Mouse (Mus musculus) urinary bladder, postnatal 25 days (tissue): ENCODE results near the gene Bmf.
A peak's percentile ranks its signal among the peaks of the same experiment; 100 is the strongest.

ENCODE experiments used
- DNase-seq: peaks from one replicate; pipeline ENCODE4 v3.0.0; 2022; ENCODE audit warnings: low spot score

Gene Bmf

GRCm38 (mm10) chr2:118512418-118513377 lies 36.8 kb downstream of the Bmf start:
- no peak for DNase-seq

- no peak for DNase-seq
These were observed 37.6 kb downstream of the Bmf start for GRCm38 (mm10) chr2:118511779-118512417.

- peak; percentile 55 for DNase-seq
These were observed 38.8 kb downstream of the Bmf start for GRCm38 (mm10) chr2:118510447-118511310.

DNA sequence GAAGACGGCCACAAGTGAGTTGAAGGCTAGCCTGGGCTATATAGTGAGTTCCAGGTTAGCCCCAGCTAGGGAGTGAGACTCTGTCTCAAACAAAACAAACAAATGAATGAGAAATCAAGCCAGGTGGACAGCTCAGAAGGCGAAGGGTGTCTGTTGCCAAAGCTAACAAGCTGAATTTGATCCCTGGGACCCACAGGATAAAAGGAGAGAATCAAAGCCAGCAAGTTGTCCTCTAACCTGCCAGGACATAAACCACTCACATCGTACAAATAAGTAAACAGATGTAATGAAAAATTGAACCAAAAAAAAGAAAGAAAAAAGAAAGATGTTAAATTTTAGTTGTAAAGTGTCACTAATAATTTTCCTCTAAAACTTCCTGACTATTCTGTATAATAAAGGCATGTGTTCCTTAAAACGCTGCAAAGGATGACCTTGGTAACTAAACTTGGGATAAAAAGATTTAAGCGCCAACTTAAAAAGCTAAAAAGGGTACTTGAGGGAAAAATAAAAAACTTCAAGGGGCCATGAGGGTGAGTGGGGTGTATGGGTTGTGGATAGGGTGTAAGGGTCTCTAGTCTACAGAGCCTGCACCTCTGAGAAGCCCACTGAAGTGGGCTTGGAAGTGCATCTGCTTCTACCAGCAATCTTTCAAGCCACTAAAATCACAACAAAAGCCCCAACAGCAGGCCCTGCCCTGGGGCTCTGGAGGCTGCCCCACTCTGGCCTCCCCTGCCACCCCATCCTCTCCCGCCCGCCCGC lies 39.6 kb downstream of the Bmf start:
- DNase-seq = no peak

DNA sequence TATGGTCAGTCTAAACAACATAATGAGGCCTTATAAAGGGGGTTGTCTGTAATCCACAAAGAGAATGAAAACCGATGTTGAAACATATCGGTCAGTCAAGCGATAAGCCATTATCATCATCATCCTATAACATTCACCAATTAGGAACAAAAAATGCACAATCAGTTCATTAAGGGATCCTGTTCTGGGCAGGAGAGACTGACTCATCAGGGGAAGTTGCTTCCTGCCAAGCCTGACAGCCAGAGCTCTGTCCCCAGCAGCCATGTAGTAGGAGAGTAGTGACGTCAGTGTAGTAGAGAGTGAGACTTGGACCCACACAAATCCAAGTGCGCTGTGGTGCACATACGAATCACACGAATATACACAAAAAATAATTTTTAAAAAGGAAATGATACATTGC lies 42.4 kb downstream of the Bmf start:
- DNase-seq = no peak

DNA sequence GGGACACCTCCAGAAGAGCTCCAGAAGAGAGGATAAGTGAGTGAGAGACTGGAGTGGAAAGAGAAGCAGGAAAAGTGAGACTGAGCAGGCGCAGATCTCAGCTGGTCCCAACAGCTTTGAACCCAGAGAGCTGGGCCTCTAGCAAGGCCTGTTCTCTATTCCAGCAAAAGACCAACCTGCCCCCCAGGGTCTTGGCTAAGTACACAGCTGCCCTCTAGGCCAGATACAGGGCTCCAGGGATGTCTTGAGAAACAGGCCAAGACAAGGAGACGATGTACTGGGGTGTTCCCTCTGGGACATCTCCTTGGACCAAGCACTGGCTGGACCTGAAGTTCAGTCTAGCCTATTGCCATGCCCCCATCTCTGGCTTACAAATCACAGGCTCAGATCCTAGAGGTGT lies 49.3 kb downstream of the Bmf start:
- no peak for DNase-seq

GRCm38 (mm10) chr2:118499135-118499961 lies 50.1 kb downstream of the Bmf start:
- DNase-seq = no peak

GRCm38 (mm10) chr2:118498476-118498875 lies 51.0 kb downstream of the Bmf start:
- no peak for DNase-seq

- no peak for DNase-seq
These were observed 51.6 kb downstream of the Bmf start for GRCm38 (mm10) chr2:118497890-118498289.

- no peak for DNase-seq
These were observed 54.5 kb downstream of the Bmf start for GRCm38 (mm10) chr2:118495024-118495423.

DNA sequence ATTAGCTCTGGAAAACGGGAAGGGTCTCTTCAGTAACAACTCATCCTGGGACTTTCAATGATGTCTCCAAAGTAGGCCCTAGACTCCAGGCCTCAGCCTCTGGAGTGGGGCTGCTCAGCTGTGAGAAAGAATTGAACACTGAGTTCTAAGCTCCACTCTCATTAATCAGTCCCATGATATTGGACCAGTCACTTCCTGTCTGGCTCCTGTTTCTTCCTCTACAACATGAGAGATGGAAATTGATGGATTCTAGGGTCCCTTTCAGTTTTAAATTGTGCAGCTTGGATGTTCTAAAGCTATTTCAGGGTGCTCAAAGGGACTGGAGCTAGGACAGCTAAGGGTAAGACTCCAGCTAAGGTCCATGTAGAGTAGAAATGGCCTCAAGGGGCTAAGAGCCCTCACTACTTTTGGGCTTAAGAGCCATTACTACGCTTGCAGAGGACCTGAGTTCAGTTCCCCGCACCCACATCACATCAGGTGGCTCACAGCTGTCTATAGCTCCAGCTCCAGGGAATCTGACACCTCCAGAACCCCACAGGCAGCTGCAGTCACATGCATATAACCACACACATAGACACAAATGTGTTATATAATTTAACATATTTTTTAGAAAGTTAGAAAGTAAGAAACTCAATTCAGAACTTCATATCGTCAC lies 57.6 kb downstream of the Bmf start:
- DNase-seq = no peak

- DNase-seq = no peak
These were observed 58.2 kb downstream of the Bmf start for GRCm38 (mm10) chr2:118491281-118491731.

- peak; percentile 64 for DNase-seq
These were observed 59.0 kb downstream of the Bmf start for GRCm38 (mm10) chr2:118490241-118491091.

DNA sequence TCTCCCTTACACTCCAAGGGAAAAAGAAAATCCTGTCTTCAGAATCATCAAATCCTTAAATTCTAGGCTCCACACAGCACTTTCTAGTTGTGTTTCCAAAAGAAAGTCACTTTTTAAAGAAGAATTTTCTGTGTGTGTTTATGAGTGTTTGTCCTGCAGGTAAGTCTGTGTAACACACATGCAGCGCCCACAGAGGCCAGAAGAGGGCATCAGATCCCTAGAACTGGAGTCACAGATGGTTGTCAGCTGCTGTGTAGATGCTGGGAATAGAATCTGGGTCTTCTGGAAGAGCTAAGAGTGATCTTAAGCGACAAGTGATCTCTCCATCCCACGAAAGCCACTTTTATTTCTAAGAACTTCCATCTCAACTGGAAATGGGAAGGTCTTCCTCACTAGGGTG lies 61.7 kb downstream of the Bmf start:
- peak; percentile 23 for DNase-seq

- peak; percentile 88 for DNase-seq
These were observed 62.6 kb downstream of the Bmf start for GRCm38 (mm10) chr2:118486933-118487332.

- DNase-seq = no peak
These were observed 64.1 kb downstream of the Bmf start for GRCm38 (mm10) chr2:118485415-118485814.

GRCm38 (mm10) chr2:118484386-118484898 lies 65.0 kb downstream of the Bmf start:
- DNase-seq = no peak

DNA sequence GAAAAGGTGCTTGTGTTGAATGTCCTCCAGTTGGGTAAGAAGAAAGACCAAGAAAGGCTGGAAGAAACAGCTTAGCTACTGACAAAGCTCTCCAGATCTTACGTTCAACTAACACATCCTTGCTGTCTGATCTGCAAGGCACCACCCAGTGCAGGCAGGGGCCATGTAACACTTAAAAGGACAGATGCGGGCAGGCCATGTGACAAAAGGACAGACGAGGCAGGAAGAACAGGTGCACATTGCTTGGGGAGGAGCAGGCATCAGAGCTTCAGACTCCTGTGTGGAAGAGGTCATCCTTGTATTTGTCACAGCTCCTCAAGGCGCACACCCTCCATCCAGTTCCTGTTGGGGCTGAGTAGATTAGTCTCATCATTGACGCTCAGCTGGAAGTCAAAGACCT lies 66.5 kb downstream of the Bmf start:
- no peak for DNase-seq

GRCm38 (mm10) chr2:118480886-118481285 lies 68.6 kb downstream of the Bmf start:
- DNase-seq = no peak
